Mouse (Mus musculus) embryonic fibroblast, embryonic 13.5 days (primary cell): Measurements from ENCODE around the gene Naaladl2.

ENCODE experiments used
- CTCF ChIP-seq: IDR thresholded peaks from 2 replicates; pipeline ENCODE4 v1.5.1; 2011; ENCODE audit warnings: mild to moderate bottlenecking, control low read depth, low read length, moderate library complexity, borderline replicate concordance; ENCODE audit not compliant: insufficient read depth
- POLR2A ChIP-seq: IDR thresholded peaks from 2 replicates; pipeline ENCODE4 v1.6.1; 2011; ENCODE audit warnings: low read depth, mild to moderate bottlenecking, control low read depth, low read length, moderate library complexity

- no peak for TF ChIP-seq CTCF
- TF ChIP-seq POLR2A, result peak; percentile 37; the same call in 1 of the 2 replicates
Observed at GRCm38 (mm10) chr3:25144961-25145697, 1.1 kb upstream of the Naaladl2 start.
